Mouse (Mus musculus) midbrain, embryonic 11.5 days (tissue): Measurements from ENCODE around the gene Ano4. TPM values are rescaled to one million over a fixed set of nuclear protein-coding genes. Genes with fewer than 3 reads are reported as not detected.
A peak's percentile ranks its signal among the peaks of the same experiment; 100 is the strongest.

ENCODE experiments used
- ATAC-seq: fragments of 200-750 bp; cut with Nextera tagmentation; 2 replicates; pipeline ENCODE4 v1.8.0; 2017; ENCODE audit warnings: moderate TSS enrichment, moderate library complexity; ENCODE audit not compliant: low FRiP score
- DNase-seq: peaks from one replicate; pipeline ENCODE4 v3.0.0; 2015; ENCODE audit warnings: low spot score; ENCODE audit errors: missing footprints
- H3K27ac ChIP-seq: fragments of 300-500 bp; sonication (generic); 2 replicates; pipeline ENCODE4 v1.5.1; 2014; ENCODE audit warnings: low read depth, low read length
- H3K27me3 ChIP-seq: fragments of 300-500 bp; sonication (generic); 2 replicates; pipeline ENCODE4 v1.6.1; 2014; ENCODE audit warnings: mild to moderate bottlenecking, low read length, moderate library complexity, mixed read lengths; ENCODE audit not compliant: control insufficient read depth, insufficient read depth
- H3K36me3 ChIP-seq: fragments of 300-500 bp; sonication (generic); 2 replicates; pipeline ENCODE4 v1.6.1; 2014; ENCODE audit warnings: mild to moderate bottlenecking, low read length, moderate library complexity, mixed read lengths; ENCODE audit not compliant: control insufficient read depth, insufficient read depth
- H3K4me1 ChIP-seq: fragments of 300-500 bp; sonication (generic); 2 replicates; pipeline ENCODE4 v1.6.1; 2014; ENCODE audit warnings: low read length; ENCODE audit not compliant: control insufficient read depth, insufficient read depth
- H3K4me2 ChIP-seq: fragments of 300-500 bp; sonication (generic); 2 replicates; pipeline ENCODE4 v1.6.1; 2014; ENCODE audit warnings: mild to moderate bottlenecking, moderate library complexity
- H3K4me3 ChIP-seq: fragments of 300-500 bp; sonication (generic); 2 replicates; pipeline ENCODE4 v1.5.1; 2014; ENCODE audit warnings: low read depth, low read length
- H3K9ac ChIP-seq: fragments of 300-500 bp; sonication (generic); 2 replicates; pipeline ENCODE4 v1.6.1; 2014; ENCODE audit warnings: low read length
- H3K9me3 ChIP-seq: fragments of 300-500 bp; sonication (generic); 2 replicates; pipeline ENCODE4 v1.6.1; 2016; ENCODE audit warnings: low read length; ENCODE audit not compliant: control insufficient read depth
- WGBS: fragments of 180-500 bp; shearing (Covaris S2); extraction: QIAGEN DNeasy Blood & Tissue Kit; methylation state at CpG from one replicate; pipeline ENCODE4 v1.1.7; 2014; 5-methylcytosine and 5-hydroxymethylcytosine counted together
- polyA plus RNA-seq: library from polyadenylated mRNA; unstranded; fragments of >200 nt; fragmentation: Nextera tagmentation; extraction: Ambion mirVana; gene quantifications from 2 replicates; pipeline ENCODE4 v1.2.1, GENCODE M21; 2014

Gene Ano4
- polyA plus RNA-seq, 1 experiment from 2014 or later, result 2.1 TPM

DNA sequence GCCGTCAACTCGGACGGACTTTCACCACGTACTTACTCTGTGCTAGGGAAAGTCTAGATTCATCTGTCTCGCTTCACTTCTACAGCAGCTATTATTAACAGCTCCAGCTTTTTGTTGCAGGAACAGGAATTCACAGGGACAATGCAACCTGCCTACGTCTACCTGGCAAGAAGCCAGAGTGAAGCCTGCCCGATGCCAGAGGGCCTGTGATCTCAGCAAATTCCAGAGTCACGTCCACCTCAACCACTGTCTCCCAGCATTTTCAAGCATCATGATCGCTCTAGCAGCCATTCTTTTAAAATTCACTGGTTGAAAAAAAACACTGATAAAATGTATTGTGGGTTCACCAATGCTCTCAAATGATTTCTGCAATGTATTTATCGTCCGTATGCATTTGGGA, 6.9 kb upstream of the Ano4 start:
- Histone ChIP-seq H3K4me1 (no peaks in the 10 kb centered on the region), H3K4me2 (no peak overlapping the region), H3K9ac (no peak overlapping the region), H3K27me3 (peaks cover 3% of the 10 kb centered on the region; the same call in 1 of the 2 replicates), H3K4me3 (no peak overlapping the region), H3K36me3 (no peaks in the 10 kb centered on the region), H3K27ac (no peak overlapping the region), H3K9me3 (no peaks in the 10 kb centered on the region)
- no peak for ATAC-seq
- 84% methylated on average over 11 of the region's 11 CpGs for WGBS
- DNase-seq, result no peak

DNA sequence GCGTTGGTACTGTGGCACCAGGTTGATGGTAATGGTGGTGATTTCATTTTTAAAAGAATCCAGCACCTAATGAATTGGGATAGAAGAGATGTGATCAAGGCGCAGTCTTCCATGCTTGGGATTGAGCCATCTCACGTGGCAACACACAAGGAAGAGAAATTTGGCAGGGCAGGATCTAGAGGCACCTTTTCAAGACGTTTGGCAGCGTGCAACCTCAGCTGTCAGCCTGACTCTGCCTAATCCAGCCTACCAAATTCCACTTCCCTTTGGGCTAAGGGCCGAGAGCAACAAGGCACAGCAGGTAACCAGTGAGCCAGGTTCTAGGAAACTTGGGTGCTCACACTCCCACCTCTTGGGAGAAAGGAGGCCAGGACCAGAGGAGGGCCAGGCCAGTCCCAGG, 1.0 kb upstream of the Ano4 start:
- Histone ChIP-seq H3K4me3 (no peak overlapping the region), H3K4me2 (no peak overlapping the region), H3K27ac (no peak overlapping the region), H3K36me3 (no peaks in the 10 kb centered on the region), H3K27me3 (peaks cover 34% of the 10 kb centered on the region), H3K9ac (no peak overlapping the region), H3K4me1 (0 out of 2 replicates have a peak, but pooled peaks cover 3% of the 10 kb centered on the region), H3K9me3 (no peaks in the 10 kb centered on the region)
- ATAC-seq, result no peak
- no peak for DNase-seq
- WGBS, result 69% methylated on average over 6 of the region's 6 CpGs

DNA sequence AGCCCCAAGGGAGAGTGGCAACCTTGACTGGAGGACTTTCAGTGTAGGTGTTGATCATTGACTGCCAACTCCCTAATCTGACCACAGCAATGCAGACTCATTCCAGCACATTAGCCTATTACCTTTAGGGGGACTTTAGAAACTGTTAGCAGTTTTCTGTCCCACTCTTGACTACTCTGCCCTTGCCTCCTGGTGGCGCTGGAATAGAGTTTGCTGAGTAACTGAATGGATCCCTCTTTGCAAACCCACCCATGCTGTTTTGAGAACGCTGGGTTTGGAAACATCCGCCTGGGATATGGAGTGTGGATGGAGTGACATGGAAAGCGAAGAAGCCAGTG, 603 bp upstream of the Ano4 start:
- 55% methylated on average over 4 of the region's 4 CpGs for WGBS
- Histone ChIP-seq H3K27ac (no peak overlapping the region), H3K4me2 (peak overlapping the region; percentile 86), H3K4me1 (0 out of 2 replicates have a peak, but pooled peaks cover 3% of the 10 kb centered on the region), H3K27me3 (peaks cover 34% of the 10 kb centered on the region), H3K9ac (no peak overlapping the region; the same call in 1 of the 2 replicates), H3K4me3 (peak overlapping the region; percentile 55), H3K36me3 (no peaks in the 10 kb centered on the region), H3K9me3 (no peaks in the 10 kb centered on the region)
- DNase-seq, result no peak
- ATAC-seq, result no peak

DNA sequence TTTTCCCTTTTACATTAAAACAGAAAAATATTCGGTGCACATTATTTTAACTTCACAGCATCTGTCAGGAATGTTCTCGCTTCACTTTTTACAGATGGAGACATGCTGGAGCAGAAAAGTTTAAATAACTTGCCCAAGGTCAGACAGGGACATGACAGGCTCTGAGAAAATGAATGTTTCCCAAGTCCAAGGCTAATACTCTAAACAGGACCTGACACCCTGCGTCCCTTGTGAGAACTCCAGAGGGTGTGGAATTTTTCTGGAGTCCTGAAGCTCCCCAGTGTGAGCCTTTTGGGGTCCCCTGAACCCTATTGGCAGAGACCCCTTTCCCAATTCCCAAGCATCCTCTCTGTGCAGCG, 451 bp downstream of the Ano4 start:
- Histone ChIP-seq H3K27me3 (peaks cover 34% of the 10 kb centered on the region), H3K4me1 (0 out of 2 replicates have a peak, but pooled peaks cover 3% of the 10 kb centered on the region), H3K27ac (no peak overlapping the region), H3K4me3 (peak overlapping the region; percentile 55), H3K9ac (peak overlapping the region; percentile 56; the same call in 1 of the 2 replicates), H3K9me3 (no peaks in the 10 kb centered on the region), H3K36me3 (no peaks in the 10 kb centered on the region), H3K4me2 (peak overlapping the region; percentile 86)
- no peak for ATAC-seq
- DNase-seq, result peak; percentile 84
- 17% methylated on average over 4 of the region's 4 CpGs for WGBS

DNA sequence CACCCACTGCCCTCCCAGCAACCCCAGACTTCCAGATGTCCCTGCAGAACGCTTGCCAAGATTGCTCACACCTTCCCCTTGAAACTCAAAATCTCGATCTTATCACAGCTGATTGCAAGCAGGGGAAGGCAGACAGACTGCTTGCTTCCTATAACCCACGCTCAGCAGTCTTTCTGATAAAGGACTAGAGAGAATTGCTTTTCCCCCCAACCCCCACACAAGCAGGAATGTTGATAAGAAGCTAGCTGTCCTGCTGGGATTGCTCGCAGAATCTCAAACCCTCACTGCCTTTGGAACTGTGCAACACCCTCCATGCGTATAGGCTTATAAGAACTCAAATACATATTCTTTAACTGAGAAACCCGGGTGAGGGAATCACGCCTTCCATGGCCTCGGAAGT, 846 bp downstream of the Ano4 start:
- H3K9ac ChIP-seq, result no peak overlapping the region
- no peaks in the 10 kb centered on the region for H3K36me3 ChIP-seq
- H3K27ac ChIP-seq, result no peak overlapping the region
- H3K27me3 ChIP-seq, result peaks cover 34% of the 10 kb centered on the region
- no peak for ATAC-seq
- no peak overlapping the region for H3K4me2 ChIP-seq
- 21% methylated on average over 8 of the region's 8 CpGs for WGBS
- DNase-seq, result no peak
- no peak overlapping the region for H3K4me3 ChIP-seq
- no peaks in the 10 kb centered on the region for H3K9me3 ChIP-seq
- H3K4me1 ChIP-seq, result 0 out of 2 replicates have a peak, but pooled peaks cover 3% of the 10 kb centered on the region

DNA sequence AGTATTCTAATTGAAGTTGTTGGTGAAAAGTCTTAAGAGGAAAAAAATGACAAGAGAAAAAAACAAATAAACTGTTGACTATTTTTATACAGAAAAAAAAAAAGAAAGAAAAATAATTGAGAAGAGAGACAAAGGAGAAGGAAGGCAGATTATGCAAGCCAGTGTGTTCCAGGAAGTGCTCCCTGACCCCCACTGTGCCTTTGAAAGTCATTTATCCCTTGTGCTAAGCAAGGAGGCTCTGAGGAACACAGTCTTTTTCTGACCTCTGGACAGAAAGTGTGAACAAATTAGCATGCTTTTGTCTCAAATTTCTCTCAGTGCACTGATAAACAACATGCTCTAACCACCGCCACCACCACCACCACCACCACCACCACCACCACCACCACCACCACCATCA, 14.3 kb downstream of the Ano4 start:
- no peak for ATAC-seq
- WGBS, result 88% methylated on average over 1 of the region's 1 CpGs

DNA sequence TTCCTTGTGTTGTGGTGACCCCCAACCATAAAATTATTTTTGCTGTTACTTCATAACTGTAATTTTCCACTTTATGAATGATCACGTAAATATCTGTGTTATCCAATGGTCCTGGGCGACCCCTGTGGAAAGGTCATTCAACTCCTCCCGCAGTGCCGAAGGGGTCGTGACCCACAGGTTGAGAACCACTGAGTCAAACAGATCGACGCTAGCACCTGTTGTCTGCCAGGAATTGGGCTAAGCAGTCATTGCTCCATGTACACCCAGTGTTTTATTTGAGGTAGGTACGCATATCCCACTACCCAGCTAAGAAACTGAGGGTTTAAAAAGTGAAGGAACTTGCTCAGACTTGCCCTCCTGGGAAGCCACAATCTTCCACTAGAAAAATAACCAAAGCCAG, 14.8 kb downstream of the Ano4 start:
- Histone ChIP-seq H3K27ac (no peak overlapping the region), H3K36me3 (no peaks in the 10 kb centered on the region), H3K9me3 (no peaks in the 10 kb centered on the region), H3K4me2 (no peak overlapping the region), H3K27me3 (no peaks in the 10 kb centered on the region), H3K9ac (no peak overlapping the region), H3K4me3 (no peak overlapping the region), H3K4me1 (0 out of 2 replicates have a peak, but pooled peaks cover 3% of the 10 kb centered on the region)
- 85% methylated on average over 8 of the region's 8 CpGs for WGBS
- DNase-seq (no peak), ATAC-seq (no peak)

More for the DNA sequence above, 14.3 kb downstream of the Ano4 start:
- Histone ChIP-seq H3K9me3 (no peaks in the 10 kb centered on the region), H3K4me3 (no peak overlapping the region), H3K36me3 (no peaks in the 10 kb centered on the region), H3K27ac (no peak overlapping the region), H3K9ac (no peak overlapping the region), H3K4me1 (0 out of 2 replicates have a peak, but pooled peaks cover 3% of the 10 kb centered on the region), H3K27me3 (no peaks in the 10 kb centered on the region), H3K4me2 (no peak overlapping the region)
- no peak for DNase-seq

DNA sequence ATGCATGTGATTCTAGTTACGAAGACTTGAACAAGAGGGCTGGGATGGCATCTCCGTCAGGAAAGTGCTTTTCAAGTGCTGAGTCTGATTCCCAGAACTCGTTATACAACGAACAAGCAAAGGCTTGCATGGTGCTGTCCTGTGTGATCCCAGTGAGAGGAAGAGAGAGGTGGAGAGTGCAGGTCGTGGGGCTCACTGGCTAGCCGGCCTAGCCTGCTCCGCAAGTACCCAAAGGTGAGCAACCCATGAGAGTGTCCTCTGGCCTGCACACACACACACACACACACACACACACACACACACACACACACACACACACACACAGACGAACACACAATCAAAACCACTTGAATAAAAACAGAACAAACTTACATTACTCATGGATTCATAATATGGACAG, 15.7 kb downstream of the Ano4 start:
- H3K9ac ChIP-seq, result no peak overlapping the region
- H3K9me3 ChIP-seq, result no peaks in the 10 kb centered on the region
- no peak overlapping the region for H3K27ac ChIP-seq
- DNase-seq (no peak), ATAC-seq (no peak)
- no peaks in the 10 kb centered on the region for H3K36me3 ChIP-seq
- H3K4me3 ChIP-seq, result no peak overlapping the region
- 84% methylated on average over 8 of the region's 8 CpGs for WGBS
- H3K4me1 ChIP-seq, result 0 out of 2 replicates have a peak, but pooled peaks cover 3% of the 10 kb centered on the region
- H3K27me3 ChIP-seq, result no peaks in the 10 kb centered on the region
- no peak overlapping the region for H3K4me2 ChIP-seq

DNA sequence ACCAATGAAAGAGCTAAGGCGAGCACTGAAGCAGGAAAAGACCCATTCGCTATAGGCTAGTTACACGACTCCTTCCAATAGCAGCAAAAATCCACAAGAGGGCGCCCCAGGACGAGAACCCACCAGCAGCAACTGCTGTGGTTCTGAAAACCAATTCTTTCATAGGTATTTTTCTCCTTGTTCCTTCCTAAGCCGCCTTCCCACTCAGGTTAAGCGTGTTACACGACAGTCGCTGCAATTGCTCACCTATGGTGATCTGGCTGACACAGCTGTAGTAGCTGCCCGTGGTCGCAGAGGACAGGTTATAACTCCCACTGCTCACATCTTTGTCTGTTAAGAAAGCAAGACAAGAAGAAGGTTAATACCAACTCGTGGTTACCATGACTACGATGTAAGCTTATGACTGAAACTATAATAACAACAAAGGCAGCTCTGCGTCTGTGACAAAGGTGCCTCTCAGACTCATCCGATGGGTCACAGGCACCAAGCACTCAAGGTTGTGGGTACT, 17.5 kb downstream of the Ano4 start:
- no peaks in the 10 kb centered on the region for H3K36me3 ChIP-seq
- H3K27me3 ChIP-seq, result no peaks in the 10 kb centered on the region
- no peak overlapping the region for H3K27ac ChIP-seq
- H3K9ac ChIP-seq, result no peak overlapping the region
- WGBS, result 20% methylated on average over 15 of the region's 15 CpGs
- H3K9me3 ChIP-seq, result no peaks in the 10 kb centered on the region
- peak; percentile 94 for DNase-seq
- no peak overlapping the region for H3K4me2 ChIP-seq
- no peak overlapping the region for H3K4me3 ChIP-seq
- ATAC-seq, result peak; percentile 55
- H3K4me1 ChIP-seq, result 0 out of 2 replicates have a peak, but pooled peaks cover 3% of the 10 kb centered on the region
